Mouse (Mus musculus): Measurements from ENCODE around the gene Gatad2a. TPM values are rescaled to one million over a fixed set of nuclear protein-coding genes. Genes with fewer than 3 reads are reported as not detected.
"Not testable (repeated sequence)": the region's sequence is repeated elsewhere in the genome, so short reads cannot be mapped to it uniquely, and the experiment has no call there.

The Gatad2a gene
- polyA plus RNA-seq, 1 experiment from 2014 or later, result 33.2 TPM

- H3K9ac ChIP-seq; H3K4me3 ChIP-seq; H3K27me3 ChIP-seq; H3K27ac ChIP-seq; H3K4me1 ChIP-seq (replicated peaks); ATAC-seq (replicated peaks; ENCODE audit: insufficient number of reproducible peaks, insufficient read depth, low FRiP score, low read depth); H3K36me3 ChIP-seq; H3K9me3 ChIP-seq (replicated peaks); H3K4me2 ChIP-seq: not testable (repeated sequence)
- WGBS, result 89% methylated on average over 14 of the region's 14 CpGs
These were observed 14.6 kb upstream of the Gatad2a start for GRCm38 (mm10) chr8:70010796-70011195.

GRCm38 (mm10) chr8:70005178-70005577 lies 9.0 kb upstream of the Gatad2a start:
- Histone ChIP-seq H3K36me3 (no peaks in the 10 kb centered on the region), H3K27ac (peak overlapping the region; percentile 42; the same call in 1 of the 2 replicates), H3K9ac (no peak overlapping the region), H3K9me3 (replicated peaks) (no peaks in the 10 kb centered on the region), H3K27me3 (no peaks in the 10 kb centered on the region), H3K4me1 (replicated peaks) (peaks cover 21% of the 10 kb centered on the region), H3K4me2 (no peak overlapping the region), H3K4me3 (no peak overlapping the region)
- ATAC-seq (replicated peaks; ENCODE audit: insufficient number of reproducible peaks, insufficient read depth, low FRiP score, low read depth), result peak; percentile 34; the same call in 1 of the 2 replicates
- WGBS, result 46% methylated on average over 2 of the region's 2 CpGs

- Histone ChIP-seq H3K4me1 (replicated peaks) (peaks cover 21% of the 10 kb centered on the region), H3K9me3 (replicated peaks) (no peaks in the 10 kb centered on the region), H3K27ac (no peak overlapping the region), H3K4me3 (no peak overlapping the region), H3K27me3 (no peaks in the 10 kb centered on the region), H3K4me2 (no peak overlapping the region), H3K9ac (no peak overlapping the region), H3K36me3 (no peaks in the 10 kb centered on the region)
- no peak for ATAC-seq (replicated peaks; ENCODE audit: insufficient number of reproducible peaks, insufficient read depth, low FRiP score, low read depth)
These were observed 8.2 kb upstream of the Gatad2a start for GRCm38 (mm10) chr8:70004345-70004744.

- Histone ChIP-seq H3K4me3 (no peak overlapping the region), H3K27ac (no peak overlapping the region)
- 52% methylated on average over 4 of the region's 4 CpGs for WGBS
These were observed 7.0 kb upstream of the Gatad2a start for GRCm38 (mm10) chr8:70003204-70003657.

GRCm38 (mm10) chr8:70001892-70002191 lies 5.7 kb upstream of the Gatad2a start:
- not testable (repeated sequence) for H3K9ac ChIP-seq; H3K9me3 ChIP-seq (replicated peaks); H3K27me3 ChIP-seq; H3K36me3 ChIP-seq; ATAC-seq (replicated peaks; ENCODE audit: insufficient number of reproducible peaks, insufficient read depth, low FRiP score, low read depth)
- Histone ChIP-seq H3K4me2 (peak overlapping the region; percentile 61), H3K27ac (peak overlapping the region; percentile 90), H3K4me1 (replicated peaks) (peaks cover 25% of the 10 kb centered on the region), H3K4me3 (peak overlapping the region; percentile 40)
- WGBS, result 36% methylated on average over 7 of the region's 7 CpGs

More at GRCm38 (mm10) chr8:70003204-70003657, 7.0 kb upstream of the Gatad2a start:
- Histone ChIP-seq H3K4me2 (no peak overlapping the region), H3K27me3 (no peaks in the 10 kb centered on the region), H3K4me1 (replicated peaks) (peaks cover 21% of the 10 kb centered on the region), H3K9me3 (replicated peaks) (no peaks in the 10 kb centered on the region), H3K36me3 (no peaks in the 10 kb centered on the region), H3K9ac (no peak overlapping the region)
- ATAC-seq (replicated peaks; ENCODE audit: insufficient number of reproducible peaks, insufficient read depth, low FRiP score, low read depth), result no peak

- Histone ChIP-seq H3K27ac (peak overlapping the region; percentile 90), H3K9ac (peak overlapping the region; percentile 35), H3K4me1 (replicated peaks) (peaks cover 26% of the 10 kb centered on the region), H3K9me3 (replicated peaks) (no peaks in the 10 kb centered on the region), H3K4me2 (peak overlapping the region; percentile 61), H3K27me3 (no peaks in the 10 kb centered on the region), H3K36me3 (no peaks in the 10 kb centered on the region), H3K4me3 (peak overlapping the region; percentile 40)
- ATAC-seq (replicated peaks; ENCODE audit: insufficient number of reproducible peaks, insufficient read depth, low FRiP score, low read depth), result peak; percentile 73
- 1% methylated on average over 16 of the region's 16 CpGs for WGBS
These were observed 5.2 kb upstream of the Gatad2a start for GRCm38 (mm10) chr8:70001176-70001891.

- peaks cover 27% of the 10 kb centered on the region for H3K4me1 ChIP-seq (replicated peaks)
- 88% methylated on average over 2 of the region's 2 CpGs for WGBS
These were observed 4.0 kb upstream of the Gatad2a start for GRCm38 (mm10) chr8:70000226-70000625.

GRCm38 (mm10) chr8:69999236-69999635 lies 3.1 kb upstream of the Gatad2a start:
- no peak overlapping the region for H3K4me2 ChIP-seq
- peaks cover 35% of the 10 kb centered on the region for H3K4me1 ChIP-seq (replicated peaks)
- no peak overlapping the region for H3K9ac ChIP-seq

More at GRCm38 (mm10) chr8:70000226-70000625, 4.0 kb upstream of the Gatad2a start:
- Histone ChIP-seq H3K9ac (no peak overlapping the region), H3K9me3 (replicated peaks) (no peaks in the 10 kb centered on the region), H3K27me3 (no peaks in the 10 kb centered on the region), H3K27ac (no peak overlapping the region), H3K4me3 (no peak overlapping the region), H3K4me2 (no peak overlapping the region), H3K36me3 (no peaks in the 10 kb centered on the region)
- ATAC-seq (replicated peaks; ENCODE audit: insufficient number of reproducible peaks, insufficient read depth, low FRiP score, low read depth), result no peak

GRCm38 (mm10) chr8:69998706-69999105 lies 2.5 kb upstream of the Gatad2a start:
- 87% methylated on average over 3 of the region's 3 CpGs for WGBS
- ATAC-seq (replicated peaks; ENCODE audit: insufficient number of reproducible peaks, insufficient read depth, low FRiP score, low read depth), result no peak
- H3K9ac ChIP-seq, result no peak overlapping the region
- no peak overlapping the region for H3K27ac ChIP-seq
- no peak overlapping the region for H3K4me3 ChIP-seq
- no peaks in the 10 kb centered on the region for H3K36me3 ChIP-seq
- H3K9me3 ChIP-seq (replicated peaks), result no peaks in the 10 kb centered on the region
- no peaks in the 10 kb centered on the region for H3K27me3 ChIP-seq
- H3K4me2 ChIP-seq, result no peak overlapping the region
- H3K4me1 ChIP-seq (replicated peaks), result peaks cover 35% of the 10 kb centered on the region

More at GRCm38 (mm10) chr8:69999236-69999635, 3.1 kb upstream of the Gatad2a start:
- 89% methylated on average over 4 of the region's 4 CpGs for WGBS
- Histone ChIP-seq H3K4me3 (no peak overlapping the region), H3K36me3 (no peaks in the 10 kb centered on the region), H3K27ac (no peak overlapping the region), H3K27me3 (no peaks in the 10 kb centered on the region), H3K9me3 (replicated peaks) (no peaks in the 10 kb centered on the region)
- ATAC-seq (replicated peaks; ENCODE audit: insufficient number of reproducible peaks, insufficient read depth, low FRiP score, low read depth), result no peak

GRCm38 (mm10) chr8:69996589-69997285 lies 553 bp upstream of the Gatad2a start:
- 2% methylated on average over 35 of the region's 35 CpGs for WGBS
- ATAC-seq (replicated peaks; ENCODE audit: insufficient number of reproducible peaks, insufficient read depth, low FRiP score, low read depth), result no peak
- H3K9ac ChIP-seq, result peak overlapping the region; percentile 76
- peaks cover 35% of the 10 kb centered on the region for H3K4me1 ChIP-seq (replicated peaks)
- no peaks in the 10 kb centered on the region for H3K9me3 ChIP-seq (replicated peaks)
- H3K27ac ChIP-seq, result peak overlapping the region; percentile 95
- H3K4me3 ChIP-seq, result peak overlapping the region; percentile 91
- H3K27me3 ChIP-seq, result no peaks in the 10 kb centered on the region
- H3K36me3 ChIP-seq, result no peaks in the 10 kb centered on the region
- peak overlapping the region; percentile 87 for H3K4me2 ChIP-seq

GRCm38 (mm10) chr8:69995422-69995775 lies 785 bp downstream of the Gatad2a start:
- ATAC-seq (replicated peaks; ENCODE audit: insufficient number of reproducible peaks, insufficient read depth, low FRiP score, low read depth), result no peak
- under 1% methylated on average over 7 of the region's 7 CpGs for WGBS
- no peaks in the 10 kb centered on the region for H3K36me3 ChIP-seq
- H3K4me3 ChIP-seq, result peak overlapping the region; percentile 91
- H3K27ac ChIP-seq, result peak overlapping the region; percentile 88
- H3K27me3 ChIP-seq, result no peaks in the 10 kb centered on the region
- no peaks in the 10 kb centered on the region for H3K9me3 ChIP-seq (replicated peaks)
- peak overlapping the region; percentile 84 for H3K9ac ChIP-seq
- H3K4me1 ChIP-seq (replicated peaks), result peaks cover 25% of the 10 kb centered on the region
- peak overlapping the region; percentile 82 for H3K4me2 ChIP-seq

Measured in heart, embryonic 15.5 days (tissue).